Mouse (Mus musculus): ENCODE results near the gene Fsd2.

Fsd2 gene

DNA sequence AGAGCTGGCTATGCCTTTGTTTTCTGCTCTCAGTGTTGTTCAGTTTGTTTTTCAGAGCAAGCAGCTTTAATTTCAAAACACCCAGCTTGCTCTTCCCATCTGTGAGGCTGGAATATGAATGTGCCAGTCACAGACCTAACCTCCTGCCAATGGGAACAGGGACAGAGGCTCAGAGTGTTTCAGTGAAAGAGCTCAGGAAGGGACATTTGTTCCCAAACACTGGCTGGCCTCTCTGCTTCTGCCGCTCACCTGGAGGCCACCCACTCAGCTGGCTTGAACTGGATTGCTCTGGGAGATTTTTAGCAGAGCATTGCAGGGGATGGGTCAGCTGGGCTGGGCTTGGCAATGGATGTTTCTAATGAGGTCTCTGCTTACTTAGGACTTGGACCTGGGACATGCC, 25.7 kb downstream of the Fsd2 start:
- DNase-seq, result no peak

DNA sequence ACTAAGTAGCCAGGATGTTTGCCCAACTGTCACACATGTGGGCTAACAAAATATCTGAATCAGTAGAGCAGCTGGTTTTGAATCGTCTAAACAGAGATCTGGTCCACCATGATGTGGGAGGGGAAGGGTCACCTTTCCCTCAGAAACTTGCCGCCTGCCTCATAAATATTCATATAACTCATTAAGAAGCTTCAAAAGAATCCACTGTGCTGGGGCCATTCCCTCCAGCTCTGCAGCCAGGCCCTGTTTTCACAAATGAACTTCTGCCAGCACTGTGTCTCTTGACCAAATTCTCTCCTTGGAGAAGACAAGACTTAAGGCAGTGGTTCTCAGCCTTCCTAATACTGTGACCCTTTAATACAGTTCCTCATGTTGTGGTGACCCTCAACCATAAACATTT, 27.2 kb downstream of the Fsd2 start:
- DNase-seq, result no peak

- DNase-seq, result no peak
Observed at GRCm38 (mm10) chr7:81538070-81538675, 28.6 kb downstream of the Fsd2 start.

DNA sequence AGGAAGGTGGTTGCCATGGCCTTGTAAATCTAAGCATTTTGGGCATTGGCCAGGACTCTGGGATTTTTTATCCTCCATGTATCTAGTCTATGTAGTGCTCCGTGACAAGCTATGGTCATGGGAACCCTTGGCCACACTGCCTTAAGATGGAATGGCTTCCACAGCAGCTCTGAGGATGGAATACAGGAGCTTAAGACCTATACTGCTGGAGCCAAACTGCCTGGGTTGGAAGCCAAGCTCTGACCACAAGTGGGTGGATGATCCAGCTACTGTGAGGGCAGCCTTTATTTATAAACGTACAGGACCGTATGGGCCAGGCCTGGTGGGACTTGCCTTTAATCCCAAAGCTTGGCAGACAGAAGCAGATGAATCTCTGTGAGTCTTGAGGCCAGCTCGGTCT, 30.3 kb downstream of the Fsd2 start:
- no peak for DNase-seq

GRCm38 (mm10) chr7:81531462-81531861, 35.3 kb downstream of the Fsd2 start:
- DNase-seq, result no peak

- no peak for DNase-seq
Observed at GRCm38 (mm10) chr7:81528918-81529317, 37.8 kb downstream of the Fsd2 start.

DNA sequence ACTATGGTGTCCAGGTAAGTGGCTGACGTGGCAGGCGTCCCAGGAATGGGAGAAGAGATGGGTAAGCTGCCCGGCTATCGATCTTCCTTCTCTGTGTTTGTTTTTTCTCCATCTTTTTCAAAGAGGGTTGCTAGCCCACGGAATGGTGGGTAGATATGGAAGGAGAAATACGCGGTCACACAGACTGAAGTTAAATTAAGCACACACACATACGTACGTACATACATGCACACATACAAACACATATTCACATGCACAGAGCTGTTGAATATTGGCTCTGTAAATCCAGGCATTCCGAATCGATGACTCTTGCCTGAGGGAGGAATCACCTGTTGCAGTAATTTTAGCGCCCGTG, 43.1 kb downstream of the Fsd2 start:
- no peak for DNase-seq

DNA sequence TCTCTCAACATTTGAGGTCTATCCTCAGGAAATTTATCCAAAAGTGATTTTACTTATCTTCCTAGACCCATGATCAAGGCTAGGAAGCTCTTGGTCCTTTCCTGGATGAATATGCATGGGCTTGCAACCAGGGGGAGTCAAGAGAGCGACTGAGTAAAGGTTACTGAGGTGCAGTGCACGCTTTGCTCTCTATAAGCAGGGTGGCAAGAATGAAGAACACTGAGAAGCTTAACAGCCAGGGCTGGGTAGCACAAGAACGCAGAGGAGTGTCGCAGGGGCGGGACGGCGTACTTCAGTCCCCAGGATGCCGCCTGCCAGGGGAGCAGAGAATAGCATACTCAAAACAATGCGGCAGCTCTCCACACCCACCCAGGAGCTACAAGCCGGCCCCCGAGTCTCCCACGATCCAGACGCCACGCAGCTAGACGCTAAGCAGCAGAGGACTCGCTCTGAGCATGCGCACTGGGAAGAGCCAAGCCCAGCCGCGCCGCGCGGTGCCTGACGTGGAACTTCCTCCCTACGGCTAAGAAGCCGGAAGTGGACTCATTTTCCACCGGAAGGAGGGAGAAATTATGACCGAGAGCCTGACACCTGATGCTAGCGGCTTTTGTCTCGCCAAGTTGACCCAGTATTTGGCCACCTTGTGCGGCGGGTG, 43.6 kb downstream of the Fsd2 start:
- DNase-seq, result peak; percentile 78 to 80

- no peak for DNase-seq
Observed at GRCm38 (mm10) chr7:81516154-81517030, 50.4 kb downstream of the Fsd2 start.

GRCm38 (mm10) chr7:81514906-81515590, 51.7 kb downstream of the Fsd2 start:
- DNase-seq, result no peak

GRCm38 (mm10) chr7:81501050-81501449, 65.7 kb downstream of the Fsd2 start:
- no peak for DNase-seq

- no peak for DNase-seq
Observed at GRCm38 (mm10) chr7:81498181-81498580, 68.6 kb downstream of the Fsd2 start, which contains the start of gene BC048679. BC048679 (minus strand) TSS chr7:81498281.

- no peak for DNase-seq
Observed at GRCm38 (mm10) chr7:81497171-81497570, 69.6 kb downstream of the Fsd2 start.

DNA sequence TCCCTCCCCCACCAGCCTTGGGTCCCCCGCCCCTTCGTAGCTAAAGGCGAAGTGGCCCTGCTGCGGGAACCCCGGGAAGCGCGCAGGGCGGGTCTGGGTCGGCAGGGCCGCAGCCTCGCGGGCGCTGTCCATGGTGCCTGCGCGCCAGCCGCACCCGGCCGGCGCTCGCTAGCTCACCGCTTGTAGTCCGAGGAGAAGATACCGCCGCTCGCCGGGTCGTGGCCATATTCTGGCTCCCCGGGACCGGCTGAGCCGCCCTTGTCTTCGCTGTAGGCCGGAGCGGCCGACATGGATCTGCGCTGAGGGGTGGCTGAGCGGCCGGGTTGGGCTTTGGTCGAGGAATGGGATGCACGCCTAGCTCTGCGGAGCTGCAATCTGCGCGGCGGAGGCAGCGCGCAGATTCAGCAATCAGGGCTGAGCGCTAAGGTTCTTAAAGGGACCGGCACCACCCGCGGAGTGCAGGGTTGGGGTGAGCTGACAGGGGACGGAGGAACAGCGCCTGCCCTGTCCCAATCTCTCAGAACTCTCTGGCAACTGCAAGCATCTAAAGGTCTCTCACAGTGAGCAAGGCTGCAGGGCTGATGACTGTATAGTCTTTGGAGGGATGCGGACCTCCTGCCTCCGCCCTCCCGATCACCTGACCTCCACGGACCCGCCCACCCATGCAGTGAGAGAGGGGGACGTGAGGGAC, 73.3 kb downstream of the Fsd2 start, which contains the start of gene Ap3b2:
Ap3b2 (minus strand) TSS at position 595 of the 691 bp plus-strand sequence.
- peak in 1 of 2 experiments; percentile 28 for DNase-seq

GRCm38 (mm10) chr7:81492628-81493027, 74.1 kb downstream of the Fsd2 start:
- no peak for DNase-seq

- no peak for DNase-seq
Observed at GRCm38 (mm10) chr7:81489649-81490048, 77.1 kb downstream of the Fsd2 start.

All from spleen, adult 18-20 months (tissue).